Mouse (Mus musculus) heart, adult 2 months (tissue): ENCODE data around the gene Fgf8. TPM values are rescaled to one million over a fixed set of nuclear protein-coding genes. Genes with fewer than 3 reads are reported as not detected.
A peak's percentile ranks its signal among the peaks of the same experiment; 100 is the strongest.

Experiments used
- DNase-seq, 2 experiments: peaks; one replicate each; pipeline ENCODE4 v3.0.0; 2021
- H3K27ac ChIP-seq: fragments of 200-600 bp; 2 replicates; pipeline ENCODE4 v1.8.1; 2022
- H3K27me3 ChIP-seq: fragments of 200-500 bp; 2 replicates; pipeline ENCODE4 v1.6.1; 2012; ENCODE audit warnings: mild to moderate bottlenecking, low read length, inconsistent platforms, mixed read lengths; ENCODE audit not compliant: control insufficient read depth, insufficient read depth
- H3K36me3 ChIP-seq: fragments of 200-500 bp; 2 replicates; pipeline ENCODE4 v1.6.1; 2012; ENCODE audit warnings: low read length, inconsistent platforms; ENCODE audit not compliant: control insufficient read depth, insufficient read depth
- H3K4me1 ChIP-seq: fragments of 200-500 bp; 2 replicates; pipeline ENCODE4 v1.6.1; 2011; ENCODE audit warnings: low read length; ENCODE audit not compliant: control insufficient read depth, insufficient read depth
- H3K4me3 ChIP-seq: fragments of 200-600 bp; 2 replicates; pipeline ENCODE4 v1.8.1; 2022
- H3K79me2 ChIP-seq: fragments of 200-500 bp; replicated peaks from 2 replicates; pipeline ENCODE4 v1.6.1; 2012; ENCODE audit warnings: mild to moderate bottlenecking, inconsistent platforms, low read length, moderate library complexity, mixed read lengths; ENCODE audit not compliant: control insufficient read depth, insufficient read depth
- H3K9ac ChIP-seq: fragments of 200-500 bp; 2 replicates; pipeline ENCODE4 v1.6.1; 2012; ENCODE audit warnings: low read depth, mild to moderate bottlenecking, control low read depth, inconsistent platforms, low read length, mixed read lengths
- CTCF ChIP-seq: fragments of 200-600 bp; IDR thresholded peaks from 2 replicates; pipeline ENCODE4 v1.8.1; 2022; ENCODE audit warnings: antibody characterized with exemption, mild to moderate bottlenecking, moderate library complexity
- EP300 ChIP-seq: fragments of 200-500 bp; IDR thresholded peaks from 2 replicates; pipeline ENCODE4 v1.6.1; 2011; ENCODE audit warnings: low read depth, low read length, control low read depth; ENCODE audit not compliant: insufficient read depth
- POLR2A ChIP-seq: fragments of 200-500 bp; IDR thresholded peaks from 2 replicates; pipeline ENCODE4 v1.6.1; 2011; ENCODE audit warnings: mild to moderate bottlenecking, low read depth, low read length, control low read depth; ENCODE audit not compliant: insufficient read depth
- WGBS: fragments of 180-500 bp; shearing (Covaris S2); methylation state at CpG from one replicate; pipeline ENCODE4 v1.1.7; 2018; 5-methylcytosine and 5-hydroxymethylcytosine counted together
- intact Hi-C: fragments of 180-260 bp; cut with DNase I; formaldehyde crosslinking; loops from one replicate; pipeline ENCODE4 v1.15.1; 2025
- long read RNA-seq: library from polyadenylated mRNA; stranded (forward); transcript quantifications from one replicate; pipeline ENCODE4 v2.0.0, GENCODE M21; 2021
- polyA plus RNA-seq: library from polyadenylated mRNA; depleted of rRNA; stranded (reverse); fragments of >200 nt; gene quantifications from 2 replicates; pipeline ENCODE4 v1.2.3, GENCODE M21; 2012; rRNA removed
- total RNA-seq, 2 experiments: library from RNA; stranded (reverse); gene quantifications; 2 replicates each; pipeline ENCODE4 v1.2.3; 2021

Fgf8 gene
- total RNA-seq (not detected), polyA plus RNA-seq (not detected in 2 replicates)
- long read RNA-seq = 0 reads

DNA sequence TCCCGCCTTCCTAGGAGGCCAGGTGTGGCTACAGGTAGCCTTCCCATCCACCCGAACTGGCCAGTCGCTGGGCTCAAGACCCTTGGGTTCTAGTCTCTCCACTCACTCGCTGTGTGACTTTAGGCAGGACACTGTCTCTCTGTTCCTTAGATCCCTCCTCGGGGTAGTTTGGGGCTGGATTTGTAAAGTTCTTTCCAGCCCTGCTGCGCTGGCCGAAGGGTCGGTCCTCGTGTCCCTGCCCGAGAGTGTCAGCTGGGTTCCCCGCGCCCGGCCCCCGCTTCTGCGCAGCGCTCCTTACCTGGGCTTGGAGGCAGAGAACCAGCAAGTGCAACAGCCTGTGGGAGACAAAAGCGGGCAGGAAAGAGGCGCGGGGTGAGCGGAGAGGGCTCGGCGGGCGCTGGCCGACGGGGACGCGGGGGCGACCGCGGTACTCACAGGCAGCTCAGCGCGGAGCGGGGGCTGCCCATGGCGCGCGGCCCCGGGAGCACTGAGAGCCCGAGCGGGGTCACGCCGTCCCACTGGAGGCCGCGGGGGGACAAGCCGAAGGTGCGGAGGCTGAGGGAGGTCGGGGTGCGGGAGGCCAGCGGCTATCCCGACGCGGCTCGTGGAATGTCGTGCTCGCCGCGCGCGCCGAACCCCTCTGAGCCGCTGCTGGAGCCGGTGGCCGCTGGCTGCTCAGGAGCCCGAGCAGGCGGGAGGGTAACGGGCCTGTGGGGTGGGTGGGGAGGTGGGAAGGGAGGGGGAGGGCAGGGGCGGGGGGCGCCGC, at the start of gene Fgf8:
Fgf8 (minus strand) TSS at position 698 of the 766 bp plus-strand sequence.
- 1% methylated on average over 59 of the region's 68 CpGs for WGBS
- peaks cover 18% of the 10 kb centered on the region for H3K27me3 ChIP-seq
- H3K4me1 ChIP-seq = peaks cover 3% of the 10 kb centered on the region; the same call in 1 of the 2 replicates
- H3K36me3 ChIP-seq = no peaks in the 10 kb centered on the region
- peak within 1 kb of the TSS; percentile 33 for H3K4me3 ChIP-seq
- no peak within 1 kb of the TSS for H3K27ac ChIP-seq
- peak in 1 of 2 experiments; percentile 32 for DNase-seq
- TF ChIP-seq CTCF = no peak
- no peak for TF ChIP-seq POLR2A
- no peak for TF ChIP-seq EP300
- H3K9ac ChIP-seq = peak within 1 kb of the TSS; percentile 43
- H3K79me2 ChIP-seq = no peaks in the 10 kb centered on the region
- intact Hi-C loops = no loop called here

DNA sequence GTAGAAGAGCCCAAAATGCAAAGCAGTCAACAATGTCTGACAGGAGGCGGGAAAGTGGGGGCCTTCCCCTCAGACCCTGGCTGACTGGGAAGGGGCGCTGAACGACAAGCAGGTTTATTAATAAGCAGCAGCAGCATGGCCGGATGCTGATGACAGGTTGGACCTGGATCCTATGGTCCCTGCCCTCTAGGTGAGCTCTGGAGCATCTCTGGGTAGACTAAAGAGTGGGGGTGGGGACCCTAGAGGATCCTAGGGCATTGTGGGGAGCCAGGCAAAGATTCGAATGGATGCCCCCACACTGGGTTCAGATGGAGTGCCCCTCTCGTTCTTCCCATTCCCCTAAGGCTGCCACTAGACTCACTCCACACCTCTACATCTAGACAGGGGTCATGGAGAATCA, 49.7 kb upstream of the Fgf8 start:
- intact Hi-C loops = no loop called here
- H3K4me3 ChIP-seq = no peak overlapping the region

DNA sequence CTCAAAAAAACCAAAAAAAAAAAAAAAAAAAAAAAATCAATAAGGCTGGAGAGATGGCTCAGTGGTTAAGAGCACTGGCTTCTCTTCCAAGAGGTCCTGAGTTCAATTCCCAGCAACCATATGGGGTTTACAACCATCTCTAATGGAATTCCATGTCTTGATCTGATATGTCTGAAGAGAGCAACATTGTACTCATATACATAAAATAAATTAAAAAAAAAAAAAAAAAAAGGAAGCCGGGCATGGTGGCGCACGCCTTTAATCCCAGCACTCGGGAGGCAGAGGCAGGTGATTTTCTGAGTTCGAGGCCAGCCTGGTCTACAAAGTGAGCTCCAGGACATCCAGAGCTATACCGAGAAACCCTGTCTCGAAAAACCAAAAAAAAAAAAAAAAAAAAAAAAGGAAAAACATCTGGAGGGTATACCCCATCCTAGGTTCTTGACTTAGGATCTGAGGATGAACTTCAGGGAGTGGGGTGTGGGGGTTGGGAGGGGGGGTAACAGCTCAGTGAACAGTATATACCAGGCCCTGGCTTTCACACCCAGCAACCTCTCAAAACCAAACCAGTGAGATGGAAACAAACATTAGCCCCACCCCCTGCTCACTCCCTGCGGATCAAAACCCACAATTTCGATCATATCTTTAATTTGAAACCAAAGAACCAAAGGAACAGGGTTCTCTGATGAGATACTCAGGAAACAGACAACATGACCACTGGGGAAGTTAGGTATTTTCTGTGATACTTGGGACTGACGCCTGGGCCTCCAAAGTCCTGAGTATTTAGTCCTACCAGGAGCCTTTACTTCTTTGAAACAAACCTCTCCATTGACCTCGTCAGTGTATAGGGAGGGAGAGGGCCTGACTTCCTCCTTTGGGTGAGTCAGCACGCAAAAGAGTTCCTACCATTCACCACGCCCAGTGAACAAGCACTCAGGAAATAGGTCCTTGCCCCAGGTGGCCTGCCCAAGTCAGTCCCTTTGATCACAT, 47.5 kb upstream of the Fgf8 start:
- Histone ChIP-seq H3K36me3 (no peaks in the 10 kb centered on the region), H3K79me2 (no peaks in the 10 kb centered on the region), H3K4me1 (no peaks in the 10 kb centered on the region), H3K4me3 (no peak overlapping the region), H3K27me3 (no peaks in the 10 kb centered on the region), H3K9ac (no peak overlapping the region), H3K27ac (no peak overlapping the region)
- TF ChIP-seq POLR2A (no peak), EP300 (no peak), CTCF (no peak)
- intact Hi-C loops = no loop called here
- DNase-seq = no peak
- 78% methylated on average over 13 of the region's 13 CpGs for WGBS

More for the DNA sequence above, 49.7 kb upstream of the Fgf8 start:
- no peaks in the 10 kb centered on the region for H3K27me3 ChIP-seq
- H3K27ac ChIP-seq = no peak overlapping the region
- TF ChIP-seq POLR2A (no peak), CTCF (no peak), EP300 (no peak)
- no peaks in the 10 kb centered on the region for H3K4me1 ChIP-seq
- H3K79me2 ChIP-seq = no peaks in the 10 kb centered on the region
- no peak for DNase-seq
- no peak overlapping the region for H3K9ac ChIP-seq
- no peaks in the 10 kb centered on the region for H3K36me3 ChIP-seq
- 85% methylated on average over 6 of the region's 6 CpGs for WGBS

DNA sequence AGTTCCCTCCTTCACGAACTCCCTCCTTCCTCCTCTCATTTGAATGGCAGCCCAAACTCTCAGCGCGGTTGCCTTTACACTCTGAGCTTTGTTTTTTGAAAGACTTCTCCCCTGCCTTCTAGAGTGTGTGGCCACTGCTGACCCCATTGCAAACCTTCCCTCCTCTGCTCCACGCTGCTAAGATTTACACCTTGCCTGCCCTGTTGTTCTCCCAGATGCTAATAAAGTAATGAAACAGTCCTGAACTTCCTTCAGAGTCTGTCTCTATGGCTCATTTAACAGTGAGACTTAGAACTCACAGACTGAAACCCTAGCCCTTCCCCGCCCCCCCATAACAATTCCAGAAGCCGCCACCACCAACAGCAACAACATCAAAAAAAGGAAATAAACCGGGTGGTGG, 46.6 kb upstream of the Fgf8 start:
- TF ChIP-seq POLR2A (no peak), CTCF (no peak), EP300 (no peak)
- WGBS = 84% methylated on average over 7 of the region's 7 CpGs
- no peaks in the 10 kb centered on the region for H3K27me3 ChIP-seq
- H3K9ac ChIP-seq = no peak overlapping the region
- no peak overlapping the region for H3K4me3 ChIP-seq
- no peaks in the 10 kb centered on the region for H3K36me3 ChIP-seq
- intact Hi-C loops = no loop called here
- no peaks in the 10 kb centered on the region for H3K4me1 ChIP-seq
- H3K79me2 ChIP-seq = no peaks in the 10 kb centered on the region
- no peak for DNase-seq
- H3K27ac ChIP-seq = no peak overlapping the region

DNA sequence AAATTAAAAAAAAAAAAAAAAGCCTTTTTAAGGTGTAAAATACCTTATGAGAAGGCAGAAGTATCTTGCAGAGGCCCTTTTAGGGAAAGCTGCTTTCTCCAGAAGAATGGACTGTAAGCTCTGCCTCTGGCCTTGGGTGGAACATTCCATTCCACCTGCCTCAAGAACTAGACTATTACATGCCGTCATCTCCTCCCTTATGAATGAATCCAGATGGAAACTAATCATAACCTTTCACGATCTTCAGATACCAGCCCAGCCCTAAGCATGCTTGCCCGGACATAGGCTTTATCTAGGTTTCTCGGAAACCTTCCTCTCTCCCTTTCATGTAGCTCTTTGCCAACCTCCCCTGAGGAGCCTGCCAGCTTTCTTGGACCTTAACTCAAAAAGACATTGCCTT, 45.6 kb upstream of the Fgf8 start:
- no peak for TF ChIP-seq CTCF
- no peak for TF ChIP-seq POLR2A
- no peak for TF ChIP-seq EP300
- H3K36me3 ChIP-seq = no peaks in the 10 kb centered on the region
- no peak overlapping the region for H3K27ac ChIP-seq
- no peak overlapping the region for H3K9ac ChIP-seq
- no peak for DNase-seq
- H3K4me3 ChIP-seq = no peak overlapping the region
- peaks cover 2% of the 10 kb centered on the region for H3K4me1 ChIP-seq
- 58% methylated on average over 4 of the region's 4 CpGs for WGBS
- H3K79me2 ChIP-seq = no peaks in the 10 kb centered on the region
- no peaks in the 10 kb centered on the region for H3K27me3 ChIP-seq
- intact Hi-C loops = no loop called here
